ENCODE assay signal across 12 mouse cellular contexts in the genomic region with DNA sequence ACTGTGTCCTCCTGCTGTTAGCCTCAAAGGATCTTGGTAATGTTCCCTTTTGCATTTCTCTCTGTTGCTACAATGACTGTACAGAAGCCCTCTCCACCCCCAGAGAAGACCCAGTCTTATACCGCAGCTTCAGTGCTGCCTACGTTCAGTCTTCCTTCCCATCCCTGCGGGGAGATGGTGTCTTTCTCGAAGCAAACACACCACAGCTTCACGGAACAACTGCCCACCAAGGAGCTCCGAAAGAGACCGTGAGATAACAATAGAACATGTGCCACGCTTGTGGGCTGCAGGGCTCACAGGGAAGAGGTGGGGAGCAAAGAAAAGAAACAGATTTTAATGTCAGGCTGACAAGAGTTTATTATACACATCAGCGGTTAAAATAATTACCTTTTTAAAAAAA. TPM values are rescaled to one million over a fixed set of nuclear protein-coding genes. Genes with fewer than 3 reads are reported as not detected.
DNase-seq lines count a peak whose midpoint lies in the region; ATAC-seq lines count a peak whose summit lies in the region.
"Had no signal": no experiment of that assay in that cellular context is flagged by ENCODE, and none has a peak within 500 bp of the region (broad histone marks: within the 10 kb centered on the region; RNA-seq: fewer than 3 reads in every experiment).

No protein-coding gene starts in this region.

- H3K4me3 ChIP-seq in hindbrain, embryonic 14.5 days (replicated peaks; ENCODE audit: low read length): no peak overlapping the region
- H3K4me3 ChIP-seq in midbrain, embryonic 16.5 days (ENCODE audit: low read depth, low read length): no peak overlapping the region
- H3K4me3 ChIP-seq in liver, embryonic 12.5 days: no peak overlapping the region

- H3K27me3 ChIP-seq in hindbrain, embryonic 14.5 days (ENCODE audit: control insufficient read depth, insufficient read depth, low read length): no peaks in the 10 kb centered on the region
- no peaks in the 10 kb centered on the region for H3K27me3 ChIP-seq in midbrain, embryonic 16.5 days (ENCODE audit: control insufficient read depth, insufficient read depth, low read depth, low read length)
- no peaks in the 10 kb centered on the region; the same call in 1 of the 2 replicates for H3K27me3 ChIP-seq in liver, embryonic 12.5 days (replicated peaks)

- no peaks in the 10 kb centered on the region for H3K36me3 ChIP-seq in hindbrain, embryonic 14.5 days (replicated peaks; ENCODE audit: control insufficient read depth, insufficient read depth)
- H3K36me3 ChIP-seq in midbrain, embryonic 16.5 days (ENCODE audit: control insufficient read depth, insufficient read depth, low read length): no peaks in the 10 kb centered on the region
- no peaks in the 10 kb centered on the region for H3K36me3 ChIP-seq in liver, embryonic 12.5 days

- 0 out of 2 replicates have a peak overlapping the region, but pooled peaks have one; percentile 39 for H3K9ac ChIP-seq in hindbrain, embryonic 14.5 days
- H3K9ac ChIP-seq in midbrain, embryonic 16.5 days (ENCODE audit: low read depth, low read length): no peak overlapping the region
- H3K9ac ChIP-seq in liver, embryonic 12.5 days: no peak overlapping the region
- H3K9ac ChIP-seq: liver, embryonic 14.5 days had no signal

- H3K4me2 ChIP-seq in hindbrain, embryonic 14.5 days (replicated peaks): no peak overlapping the region
- H3K4me2 ChIP-seq in midbrain, embryonic 16.5 days (ENCODE audit: low read length): no peak overlapping the region
- H3K4me2 ChIP-seq in liver, embryonic 12.5 days: no peak overlapping the region

- 38% methylated on average over 9 of the region's 9 CpGs for WGBS in hindbrain, embryonic 14.5 days
- WGBS in midbrain, embryonic 16.5 days: 27% methylated on average over 9 of the region's 9 CpGs
- 32% methylated on average over 9 of the region's 9 CpGs for WGBS in liver, embryonic 12.5 days (ENCODE audit: insufficient replicate concordance)

- ATAC-seq in hindbrain, embryonic 14.5 days (ENCODE audit: low FRiP score): no peak
- ATAC-seq in midbrain, embryonic 16.5 days: no peak
- ATAC-seq in cerebellum, adult (ENCODE audit: insufficient number of reproducible peaks, low FRiP score, low TSS enrichment): no peak
- no peak for ATAC-seq in liver, embryonic 12.5 days

- H3K9me3 ChIP-seq in hindbrain, embryonic 14.5 days (ENCODE audit: control insufficient read depth, low read length): no peaks in the 10 kb centered on the region
- H3K9me3 ChIP-seq in midbrain, embryonic 16.5 days (replicated peaks; ENCODE audit: control insufficient read depth, low read length, poor library complexity, severe bottlenecking): no peaks in the 10 kb centered on the region
- H3K9me3 ChIP-seq in liver, embryonic 12.5 days (replicated peaks): no peaks in the 10 kb centered on the region

- no peaks in the 10 kb centered on the region for H3K4me1 ChIP-seq in hindbrain, embryonic 14.5 days (replicated peaks; ENCODE audit: control insufficient read depth, insufficient read depth, low read length)
- no peaks in the 10 kb centered on the region for H3K4me1 ChIP-seq in midbrain, embryonic 16.5 days (ENCODE audit: control insufficient read depth, insufficient read depth, low read length)
- H3K4me1 ChIP-seq in liver, embryonic 12.5 days: no peaks in the 10 kb centered on the region

- peak; percentile 47 for DNase-seq in layer of hippocampus, adult 9-11 months
- no peak for DNase-seq in layer of hippocampus, adult 11-12 months (ENCODE audit: low spot score)
- peak; percentile 26 for DNase-seq in ZHBTc4 (ENCODE audit: low read depth, low spot score)
- DNase-seq in hindbrain, embryonic 14.5 days (ENCODE audit: low spot score): no peak
- no peak for DNase-seq in heart, adult 8-10 months (ENCODE audit: low spot score)
- DNase-seq: adrenal gland, postnatal 14 days; cerebellum, adult 2 months; thymus, postnatal 4 days had no signal

- H3K27ac ChIP-seq in hindbrain, embryonic 14.5 days: peak overlapping the region; percentile 54; the same call in 1 of the 2 replicates
- peak overlapping the region; percentile 57; the same call in 1 of the 2 replicates for H3K27ac ChIP-seq in midbrain, embryonic 16.5 days (ENCODE audit: low read length)
- H3K27ac ChIP-seq in liver, embryonic 12.5 days: no peak overlapping the region
- H3K27ac ChIP-seq: liver, embryonic 14.5 days had no signal

RNA-seq across cellular contexts. Expression of a gene that starts 46.7 kb away (rescaled TPM):
- polyA plus RNA-seq in hindbrain, embryonic 14.5 days (2014; fragmentation: Nextera tagmentation; extraction: Ambion mirVana): 38.7 and 43.5 TPM in 2 replicates
- 34.8 and 41.5 TPM in 2 replicates for polyA plus RNA-seq in midbrain, embryonic 16.5 days (2015; fragmentation: Nextera tagmentation; extraction: Ambion mirVana)
- 1.9 and 2.3 TPM in 2 replicates for polyA plus RNA-seq in liver, embryonic 12.5 days (2016; fragmentation: Nextera tagmentation; extraction: Ambion mirVana)
- 10 to 100 TPM; 24.0 to 30.1 (median 27.4) TPM for total RNA-seq in heart, adult 8-10 months (2022)

Comparison
In these comparisons a context has a peak if more than half of its experiments do, and no peak if none do; other contexts are left out.
1. DNase-seq: peak in layer of hippocampus, adult 9-11 months (single experiment) and ZHBTc4 (single experiment); none in layer of hippocampus, adult 11-12 months (single experiment), hindbrain, embryonic 14.5 days (single experiment) and heart, adult 8-10 months (single experiment).
2. RNA of a gene that starts 46.7 kb away (polyA plus RNA-seq): 34.8 to 41.5 TPM in midbrain, embryonic 16.5 days and 38.7 to 43.5 TPM in hindbrain, embryonic 14.5 days; 1.9 to 2.3 TPM in liver, embryonic 12.5 days; every median in the first group is over 10 times any median in the second.